Mouse (Mus musculus) neural tube, embryonic 14.5 days (tissue): ENCODE measurements around the gene Ppp1r12a. TPM values are rescaled to one million over a fixed set of nuclear protein-coding genes. Genes with fewer than 3 reads are reported as not detected.

Source experiments
- ATAC-seq: fragments of 200-750 bp; cut with Nextera tagmentation; 2 replicates; pipeline ENCODE4 v1.8.0; 2017; ENCODE audit warnings: low read depth, mild to moderate bottlenecking, moderate TSS enrichment, moderate library complexity
- H3K27ac ChIP-seq: fragments of 300-500 bp; sonication (generic); 2 replicates; pipeline ENCODE4 v1.5.1; 2014; ENCODE audit warnings: low read depth, mild to moderate bottlenecking, control low read depth, low read length, moderate library complexity, mixed read lengths
- H3K27me3 ChIP-seq: fragments of 300-500 bp; sonication (generic); 2 replicates; pipeline ENCODE4 v1.6.1; 2014; ENCODE audit warnings: low read length; ENCODE audit not compliant: control insufficient read depth, insufficient read depth
- H3K36me3 ChIP-seq: fragments of 300-500 bp; sonication (generic); 2 replicates; pipeline ENCODE4 v1.6.1; 2014; ENCODE audit warnings: low read length, mixed read lengths; ENCODE audit not compliant: control insufficient read depth, insufficient read depth
- H3K4me1 ChIP-seq: fragments of 300-500 bp; sonication (generic); 2 replicates; pipeline ENCODE4 v1.6.1; 2014; ENCODE audit warnings: low read length; ENCODE audit not compliant: control insufficient read depth, insufficient read depth
- H3K4me2 ChIP-seq: fragments of 300-500 bp; sonication (generic); 2 replicates; pipeline ENCODE4 v1.6.1; 2014; ENCODE audit warnings: mild to moderate bottlenecking, low read depth, low read length, control low read depth
- H3K4me3 ChIP-seq: fragments of 300-500 bp; sonication (generic); 2 replicates; pipeline ENCODE4 v1.5.1; 2014; ENCODE audit warnings: low read depth, low read length, control low read depth, mixed read lengths
- H3K9ac ChIP-seq: fragments of 300-500 bp; sonication (generic); replicated peaks from 2 replicates; pipeline ENCODE4 v1.6.1; 2014; ENCODE audit warnings: low read depth, mild to moderate bottlenecking, control low read depth, low read length, mixed read lengths
- H3K9me3 ChIP-seq: fragments of 300-500 bp; sonication (generic); 2 replicates; pipeline ENCODE4 v1.6.1; 2016; ENCODE audit warnings: low read length; ENCODE audit not compliant: control insufficient read depth
- WGBS: fragments of 180-500 bp; shearing (Covaris S2); extraction: QIAGEN DNeasy Blood & Tissue Kit; methylation state at CpG from one replicate; pipeline ENCODE4 v1.1.7; 2014; 5-methylcytosine and 5-hydroxymethylcytosine counted together
- polyA plus RNA-seq: library from polyadenylated mRNA; unstranded; fragments of >200 nt; fragmentation: Nextera tagmentation; extraction: Ambion mirVana; gene quantifications from 2 replicates; pipeline ENCODE4 v1.2.1, GENCODE M21; 2014

Ppp1r12a gene
- 81.7 and 82.8 TPM in 2 replicates for polyA plus RNA-seq

DNA sequence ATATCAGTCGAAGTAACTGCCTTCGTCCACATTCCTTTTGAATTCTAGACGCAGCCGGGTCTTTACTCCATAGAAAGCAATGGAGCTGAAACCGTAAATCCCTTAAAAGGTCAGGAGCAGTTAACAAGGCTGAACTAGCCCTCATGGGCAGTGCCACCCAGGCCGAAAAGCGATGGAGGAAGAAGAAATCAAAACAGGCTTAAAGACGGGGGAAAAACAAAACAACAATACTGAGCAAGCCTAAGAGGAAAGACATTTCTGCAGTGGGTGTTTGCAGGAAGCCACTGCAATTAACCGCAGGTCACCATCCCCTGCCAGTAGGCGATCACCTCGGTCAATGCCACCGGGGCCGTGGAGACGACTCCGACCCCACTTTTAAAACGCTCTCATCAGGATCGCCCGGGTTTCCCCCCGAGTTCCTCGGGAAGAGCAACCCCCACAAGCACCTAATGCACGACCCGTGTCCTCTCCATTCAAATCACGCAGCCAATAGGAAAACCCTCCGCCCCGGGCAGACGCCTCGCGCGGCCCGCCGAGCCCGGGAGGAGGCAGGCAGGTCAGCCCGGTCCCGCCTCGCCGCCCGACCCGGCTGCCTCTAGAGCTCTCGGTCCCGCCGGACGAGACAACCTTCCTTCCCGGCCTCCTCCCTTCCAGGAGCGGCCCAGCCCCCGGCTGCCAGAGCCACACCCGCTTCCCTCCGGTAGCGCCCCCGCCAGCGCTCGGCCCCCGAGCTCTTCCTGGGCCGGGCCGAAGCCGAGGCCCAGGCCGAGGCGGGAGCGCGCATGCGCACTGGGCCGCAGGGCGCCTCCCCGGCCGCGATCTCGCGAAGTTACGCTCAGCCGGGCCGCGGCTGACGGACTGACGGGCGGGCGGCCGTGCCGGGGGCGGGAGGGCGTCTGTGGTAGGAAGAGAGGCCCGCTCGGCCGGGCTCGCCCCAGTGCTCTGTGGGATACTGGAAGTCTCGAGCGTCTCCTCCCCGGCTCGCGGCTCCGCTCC lies at the start of gene Ppp1r12a:
TSS of gene Ppp1r12a (plus strand) at position 933 of the 996 bp plus-strand sequence.
- H3K9me3 ChIP-seq: no peaks in the 10 kb centered on the region
- no peaks in the 10 kb centered on the region; the same call in 1 of the 2 replicates for H3K27me3 ChIP-seq
- H3K9ac ChIP-seq: peak within 1 kb of the TSS; percentile 99
- no peaks in the 10 kb centered on the region for H3K36me3 ChIP-seq
- H3K4me2 ChIP-seq: peak within 1 kb of the TSS; percentile 71
- peak; percentile 96 for ATAC-seq
- H3K27ac ChIP-seq: peak within 1 kb of the TSS; percentile 99
- H3K4me1 ChIP-seq: peaks cover 17% of the 10 kb centered on the region
- under 1% methylated on average over 78 of the region's 89 CpGs for WGBS
- H3K4me3 ChIP-seq: peak within 1 kb of the TSS; percentile 99

DNA sequence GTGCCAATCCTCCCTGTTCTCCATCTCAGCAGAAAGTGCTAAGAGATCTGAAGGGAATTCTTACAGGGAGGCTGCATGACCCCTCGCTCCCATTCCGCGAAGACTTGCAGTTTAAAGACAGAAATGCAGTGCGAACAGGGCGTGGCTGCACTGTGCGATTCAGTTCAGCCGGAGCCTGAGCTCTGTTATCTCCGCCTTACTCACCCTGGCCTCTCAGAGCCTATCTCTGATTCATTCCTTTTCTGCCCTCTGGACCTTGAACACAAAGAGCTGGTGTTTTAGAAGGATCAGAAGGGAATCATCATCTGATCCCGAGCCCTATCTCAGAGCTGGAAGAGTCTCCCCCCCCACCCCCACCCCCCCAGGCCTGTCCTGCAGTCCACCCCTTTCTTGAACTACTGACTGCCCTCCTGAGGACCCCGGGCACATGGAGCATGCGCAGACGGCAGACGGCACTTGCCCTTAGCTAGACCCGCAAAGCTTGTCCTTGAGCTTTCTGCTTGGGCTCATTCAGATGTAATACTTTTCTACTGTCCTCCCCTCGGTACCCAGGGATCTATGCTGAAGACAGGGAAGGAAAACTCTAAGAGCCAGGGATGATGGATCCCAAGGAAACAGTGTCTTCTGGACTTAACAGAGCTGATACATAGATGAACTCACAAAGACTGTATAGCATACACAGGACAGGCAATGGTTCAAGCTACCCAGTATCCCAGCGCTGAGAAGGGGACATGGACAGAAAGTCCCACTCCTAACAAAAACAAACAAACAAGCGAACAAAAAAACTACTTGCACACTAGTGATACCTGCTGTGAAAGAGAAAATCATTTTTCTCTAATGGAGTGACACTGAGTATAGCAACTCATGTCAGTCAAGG lies 48.4 kb upstream of the Ppp1r12a start:
- no peak overlapping the region for H3K4me3 ChIP-seq
- H3K4me2 ChIP-seq: peak overlapping the region; percentile 35; the same call in 1 of the 2 replicates
- H3K9me3 ChIP-seq: no peaks in the 10 kb centered on the region
- no peaks in the 10 kb centered on the region for H3K36me3 ChIP-seq
- 53% methylated on average over 17 of the region's 17 CpGs for WGBS
- no peaks in the 10 kb centered on the region for H3K4me1 ChIP-seq
- no peak overlapping the region for H3K27ac ChIP-seq
- H3K9ac ChIP-seq: no peak overlapping the region
- ATAC-seq: peak; percentile 41; the same call in 1 of the 2 replicates
- H3K27me3 ChIP-seq: no peaks in the 10 kb centered on the region

DNA sequence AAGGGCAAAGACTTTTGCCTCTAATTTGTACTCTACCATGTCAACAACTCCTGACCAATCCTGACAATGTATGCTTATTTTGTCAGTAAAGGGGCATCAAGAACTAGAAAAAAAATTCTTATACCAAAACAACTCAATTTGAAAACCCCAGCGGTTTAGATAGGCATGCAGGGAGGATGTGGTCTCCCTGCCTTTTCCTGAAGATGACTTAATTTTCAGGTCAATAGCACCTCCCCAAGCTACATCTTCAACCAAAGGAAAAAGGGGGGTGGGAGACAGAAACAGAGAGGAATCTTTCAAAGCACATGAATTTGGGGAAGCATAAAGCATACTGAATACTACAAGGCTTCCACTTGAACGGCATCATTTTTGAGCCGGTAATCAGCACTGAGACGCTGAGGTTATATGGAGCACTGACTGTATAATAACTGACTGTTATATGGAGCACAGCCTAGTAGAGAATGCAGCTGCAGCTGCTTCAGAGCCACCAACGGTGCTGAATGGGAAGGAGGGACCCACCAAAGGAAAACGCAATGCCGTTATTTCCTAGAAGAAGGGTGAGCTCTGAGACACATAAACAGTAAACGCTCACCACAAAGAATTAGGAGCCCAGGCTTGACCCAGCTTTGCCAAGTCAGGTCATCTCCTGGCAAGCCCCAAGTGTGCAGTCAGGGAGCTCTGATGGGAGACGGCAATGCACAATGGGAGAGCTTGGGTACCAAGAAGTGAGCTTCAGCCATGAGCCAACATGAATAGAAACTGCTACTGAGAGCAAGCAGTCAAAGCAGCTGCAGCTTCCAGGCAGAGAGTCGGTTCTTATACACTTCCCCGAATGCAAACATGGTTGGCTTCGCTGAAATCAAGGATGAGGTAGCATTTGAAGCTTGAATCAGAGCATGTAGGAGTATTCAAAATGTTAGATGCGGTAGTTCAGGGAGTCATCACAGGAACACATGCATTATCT lies 43.5 kb upstream of the Ppp1r12a start:
- Histone ChIP-seq H3K4me1 (no peaks in the 10 kb centered on the region), H3K27me3 (no peaks in the 10 kb centered on the region), H3K9ac (no peak overlapping the region), H3K36me3 (no peaks in the 10 kb centered on the region), H3K9me3 (no peaks in the 10 kb centered on the region), H3K4me3 (no peak overlapping the region), H3K4me2 (no peak overlapping the region), H3K27ac (no peak overlapping the region)
- WGBS: 85% methylated on average over 13 of the region's 13 CpGs
- ATAC-seq: no peak

DNA sequence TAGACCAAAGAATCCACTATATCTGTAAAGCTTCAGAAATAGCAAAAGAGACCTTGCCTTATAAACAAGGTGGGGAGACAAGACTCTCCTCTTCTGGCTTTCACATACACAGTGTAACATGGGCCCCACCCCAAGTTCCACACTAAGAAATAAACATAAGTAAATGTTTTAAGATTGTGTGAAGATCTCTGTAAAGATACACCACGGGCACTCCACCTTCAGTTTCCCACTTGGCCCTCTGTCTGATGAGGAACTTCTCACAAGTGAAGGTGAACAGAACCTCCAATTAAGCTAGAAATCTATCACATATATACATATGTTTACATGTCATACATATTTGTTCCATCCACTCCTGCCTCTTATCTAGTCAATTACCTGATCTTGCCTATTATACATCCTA lies 42.6 kb upstream of the Ppp1r12a start:
- H3K27ac ChIP-seq: no peak overlapping the region
- H3K27me3 ChIP-seq: no peaks in the 10 kb centered on the region
- WGBS: 94% methylated on average over 1 of the region's 1 CpGs
- no peaks in the 10 kb centered on the region for H3K4me1 ChIP-seq
- no peaks in the 10 kb centered on the region for H3K36me3 ChIP-seq
- H3K4me2 ChIP-seq: no peak overlapping the region
- no peaks in the 10 kb centered on the region for H3K9me3 ChIP-seq
- H3K4me3 ChIP-seq: no peak overlapping the region
- H3K9ac ChIP-seq: no peak overlapping the region
- no peak for ATAC-seq

DNA sequence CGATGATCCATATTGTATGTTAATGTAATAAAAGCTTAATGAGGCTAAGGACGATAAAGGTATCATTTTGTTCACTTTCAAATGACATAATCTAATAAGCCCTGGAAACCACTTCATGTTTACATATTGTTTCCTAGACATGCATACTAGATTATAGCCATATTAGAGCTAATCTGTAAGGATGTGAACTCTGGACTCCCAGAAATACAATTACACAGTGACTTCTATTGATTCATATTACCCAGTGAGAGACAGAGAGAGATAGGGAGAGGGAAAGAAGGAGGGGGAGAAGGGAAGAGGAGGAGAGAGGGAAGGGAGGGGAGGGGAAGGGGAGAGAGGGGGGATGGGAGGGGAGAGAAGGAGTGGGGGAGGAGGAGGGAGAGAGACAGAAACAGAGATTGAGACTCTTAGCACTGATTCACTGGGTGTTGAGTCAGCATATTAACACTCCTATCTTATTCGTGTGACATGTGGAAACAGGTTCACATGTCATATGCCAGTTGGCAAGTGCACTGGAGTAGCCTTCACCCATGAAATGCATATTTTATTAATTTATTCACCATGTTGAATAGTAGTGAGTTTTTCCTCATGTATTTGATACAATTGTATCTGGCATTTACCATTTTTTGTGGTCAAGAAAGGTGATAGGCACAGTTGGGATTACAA lies 36.9 kb upstream of the Ppp1r12a start:
- no peaks in the 10 kb centered on the region for H3K27me3 ChIP-seq
- no peak overlapping the region for H3K27ac ChIP-seq
- H3K4me1 ChIP-seq: no peaks in the 10 kb centered on the region
- ATAC-seq: no peak
- 87% methylated on average over 3 of the region's 3 CpGs for WGBS
- H3K36me3 ChIP-seq: no peaks in the 10 kb centered on the region
- H3K4me3 ChIP-seq: no peak overlapping the region
- no peak overlapping the region for H3K9ac ChIP-seq
- H3K9me3 ChIP-seq: no peaks in the 10 kb centered on the region
- no peak overlapping the region for H3K4me2 ChIP-seq

DNA sequence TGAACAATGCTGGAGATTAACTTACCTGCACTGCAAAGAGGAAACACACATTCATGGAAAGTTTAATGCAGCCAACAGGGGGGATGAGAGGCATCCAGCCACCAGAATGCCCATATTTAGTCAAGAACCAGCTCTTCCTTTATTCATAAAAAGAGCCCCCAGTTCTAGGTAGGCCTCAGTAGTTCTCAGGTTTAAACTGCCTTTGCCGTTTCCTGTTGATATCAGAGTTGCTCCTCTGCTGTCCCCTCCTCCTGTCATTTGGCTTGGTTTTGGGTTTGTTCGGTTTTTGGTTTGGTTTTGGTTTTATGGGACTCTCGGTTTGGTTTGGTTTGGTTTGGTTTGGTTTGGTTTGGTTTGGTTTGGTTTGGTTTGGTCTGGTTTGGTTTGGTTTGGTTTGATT lies 32.8 kb upstream of the Ppp1r12a start:
- Histone ChIP-seq H3K4me3 (no peak overlapping the region), H3K27ac (no peak overlapping the region), H3K4me1 (no peaks in the 10 kb centered on the region), H3K36me3 (no peaks in the 10 kb centered on the region), H3K4me2 (no peak overlapping the region), H3K9ac (no peak overlapping the region), H3K9me3 (no peaks in the 10 kb centered on the region), H3K27me3 (no peaks in the 10 kb centered on the region)
- ATAC-seq: no peak
- WGBS: 93% methylated on average over 3 of the region's 3 CpGs

DNA sequence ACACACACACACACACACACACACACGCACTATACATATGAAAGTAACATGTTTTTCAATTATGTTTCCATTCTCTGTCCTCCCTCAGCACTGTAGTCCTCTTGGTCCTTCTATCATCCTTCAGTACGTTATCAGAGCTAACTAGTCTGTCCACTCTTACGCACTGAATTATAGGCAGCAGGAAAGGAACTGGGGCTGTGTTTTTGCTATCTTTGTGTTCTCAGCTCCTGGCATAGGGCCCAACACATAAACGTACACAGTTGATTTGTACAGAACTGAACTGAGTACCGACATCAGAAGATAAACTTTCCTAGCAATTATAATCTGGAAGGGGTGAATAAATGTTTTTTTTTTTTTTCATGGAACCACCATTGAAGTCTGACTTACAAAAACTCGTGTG lies 30.1 kb upstream of the Ppp1r12a start:
- WGBS: 79% methylated on average over 6 of the region's 6 CpGs
- Histone ChIP-seq H3K9ac (no peak overlapping the region), H3K27ac (no peak overlapping the region), H3K9me3 (no peaks in the 10 kb centered on the region), H3K4me2 (no peak overlapping the region), H3K4me3 (no peak overlapping the region), H3K36me3 (no peaks in the 10 kb centered on the region), H3K4me1 (no peaks in the 10 kb centered on the region), H3K27me3 (no peaks in the 10 kb centered on the region)
- ATAC-seq: no peak

DNA sequence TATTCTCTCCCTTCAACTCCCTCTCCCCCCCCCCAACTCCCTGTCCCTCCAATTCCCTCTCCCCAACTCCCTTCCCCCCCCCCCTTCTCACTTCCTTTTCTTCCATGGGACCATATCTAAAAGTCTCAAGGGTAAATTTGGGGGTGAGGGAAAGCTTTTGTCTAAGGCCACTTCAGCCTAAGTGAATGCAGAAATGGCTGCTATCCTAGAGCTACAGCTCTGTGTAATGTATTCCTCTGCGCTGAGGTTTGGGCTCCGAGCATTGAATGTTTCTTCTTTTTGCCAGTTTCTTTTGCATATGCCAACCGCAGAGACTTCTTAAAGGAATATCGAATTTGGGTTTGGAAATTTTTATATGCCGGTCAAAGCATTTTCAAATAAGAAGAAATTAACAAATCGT lies 28.7 kb upstream of the Ppp1r12a start:
- Histone ChIP-seq H3K27me3 (no peaks in the 10 kb centered on the region), H3K4me1 (no peaks in the 10 kb centered on the region), H3K36me3 (no peaks in the 10 kb centered on the region), H3K9me3 (no peaks in the 10 kb centered on the region), H3K27ac (no peak overlapping the region), H3K9ac (no peak overlapping the region), H3K4me3 (no peak overlapping the region), H3K4me2 (no peak overlapping the region)
- WGBS: 83% methylated on average over 6 of the region's 6 CpGs
- peak; percentile 63; the same call in 1 of the 2 replicates for ATAC-seq
